Mouse (Mus musculus) embryonic fibroblast, embryonic 13.5 days (primary cell): Measurements from ENCODE around the gene Sycp2l.

Source experiments
- CTCF ChIP-seq: IDR thresholded peaks from 2 replicates; pipeline ENCODE4 v1.5.1; 2011; ENCODE audit warnings: mild to moderate bottlenecking, control low read depth, low read length, moderate library complexity, borderline replicate concordance; ENCODE audit not compliant: insufficient read depth
- POLR2A ChIP-seq: IDR thresholded peaks from 2 replicates; pipeline ENCODE4 v1.6.1; 2011; ENCODE audit warnings: low read depth, mild to moderate bottlenecking, control low read depth, low read length, moderate library complexity

DNA sequence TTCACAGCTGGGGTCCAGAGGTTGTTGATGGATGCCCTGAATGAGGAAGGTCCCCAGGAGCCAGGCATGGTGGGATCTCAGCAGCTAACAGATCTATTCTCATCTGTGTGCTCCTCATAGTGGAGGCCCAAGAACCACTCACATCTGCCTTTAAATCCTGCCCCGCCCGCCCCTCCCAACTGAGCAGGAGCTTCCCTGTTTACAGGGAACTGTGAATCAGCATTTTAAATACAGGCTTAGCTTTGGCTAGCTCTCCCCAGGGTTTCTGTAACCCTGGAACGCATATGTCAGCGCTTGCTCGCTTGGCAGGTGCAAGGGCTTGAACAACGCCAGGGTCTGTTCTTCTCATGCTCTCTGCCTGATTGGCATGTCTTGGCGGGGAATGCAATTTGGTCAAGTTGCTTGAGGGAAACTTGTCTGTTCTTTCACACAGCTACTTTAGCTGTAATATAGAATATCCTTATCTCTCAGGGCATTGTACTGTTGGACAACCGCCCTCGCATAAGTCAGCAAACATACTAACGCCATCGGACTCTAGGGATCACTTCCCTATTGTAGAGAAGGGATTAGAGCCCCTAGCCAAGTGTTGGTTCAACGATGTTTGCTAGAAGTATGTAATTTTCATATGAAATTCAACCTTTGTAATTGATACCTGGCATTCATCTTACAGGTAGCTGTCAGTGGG, 10.1 kb upstream of the Sycp2l start:
- TF ChIP-seq POLR2A, result no peak
- TF ChIP-seq CTCF, result no peak
